Mouse (Mus musculus) Muller cell, postnatal 12 days (primary cell): ENCODE measurements around the gene Gpr15.

Experiments used
- DNase-seq: peaks from one replicate; pipeline ENCODE4 v3.0.0-alpha.2; 2015; ENCODE audit errors: inconsistent ontology term

Gpr15 gene

DNA sequence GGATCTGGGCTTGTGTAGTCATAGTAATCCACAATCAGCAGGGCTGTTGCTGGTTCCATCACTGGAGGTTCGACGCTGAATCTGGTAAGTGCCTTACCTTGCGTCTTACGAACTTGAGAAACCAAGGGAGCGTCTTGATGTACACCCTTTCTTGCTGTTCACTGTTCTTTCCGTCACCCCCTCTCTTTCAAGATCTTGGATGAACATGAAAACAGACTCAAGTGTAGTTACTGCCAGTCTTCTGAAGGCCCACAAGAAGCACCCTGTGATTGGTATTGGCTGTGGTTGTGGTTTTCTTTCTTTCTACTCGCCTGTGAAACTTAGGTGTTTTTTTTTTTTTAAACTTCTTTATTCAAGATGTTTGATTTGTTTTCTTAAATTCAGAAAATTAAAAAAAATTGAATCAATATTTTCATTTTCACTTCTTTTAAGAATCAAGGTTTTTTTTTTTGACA, at the start of gene Gpr15:
Gene Gpr15 (minus strand): TSS at position 405 of the 455 bp plus-strand sequence.
- DNase-seq = no peak

DNA sequence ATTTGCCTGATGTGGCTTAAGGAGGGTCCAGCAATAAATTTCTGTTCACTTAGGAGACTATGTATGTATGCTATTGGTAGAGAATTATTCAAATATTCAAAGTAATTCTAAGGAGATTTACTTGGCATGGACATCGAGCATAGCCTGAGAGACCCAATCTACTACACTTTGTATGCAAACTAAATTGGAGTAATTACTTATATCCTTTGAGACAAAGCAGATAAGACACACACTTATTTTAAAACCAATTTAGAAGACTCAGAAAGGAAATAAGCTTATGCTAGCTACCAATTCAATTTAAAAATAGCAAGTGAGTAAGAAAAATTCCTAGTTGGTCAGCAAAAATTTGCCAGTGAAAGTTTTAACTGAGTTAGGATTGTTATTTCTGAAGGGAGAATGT, 44.2 kb upstream of the Gpr15 start, which contains the start of gene Olfr172:
Gene Olfr172 (minus strand): TSS at position 101 of the 400 bp plus-strand sequence.
- DNase-seq = no peak

DNA sequence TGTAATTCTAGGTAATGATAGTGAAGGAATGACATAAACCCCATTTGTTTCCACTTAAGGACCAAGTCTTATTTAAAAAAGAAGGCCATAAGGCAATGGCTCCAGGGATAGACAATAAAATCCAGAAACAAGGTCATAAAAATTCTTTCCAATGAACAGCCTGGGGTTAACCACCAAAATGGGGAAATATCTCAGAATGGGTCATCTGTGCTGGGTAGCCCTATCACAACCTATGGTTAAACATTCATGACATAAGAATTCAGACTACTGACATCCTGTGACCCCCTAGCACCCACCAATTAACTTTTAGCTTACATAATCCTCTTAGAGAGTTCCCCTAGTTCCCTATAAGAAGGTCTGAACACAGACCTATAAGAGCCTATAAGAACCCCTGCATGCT, 37.3 kb upstream of the Gpr15 start:
- DNase-seq = no peak

DNA sequence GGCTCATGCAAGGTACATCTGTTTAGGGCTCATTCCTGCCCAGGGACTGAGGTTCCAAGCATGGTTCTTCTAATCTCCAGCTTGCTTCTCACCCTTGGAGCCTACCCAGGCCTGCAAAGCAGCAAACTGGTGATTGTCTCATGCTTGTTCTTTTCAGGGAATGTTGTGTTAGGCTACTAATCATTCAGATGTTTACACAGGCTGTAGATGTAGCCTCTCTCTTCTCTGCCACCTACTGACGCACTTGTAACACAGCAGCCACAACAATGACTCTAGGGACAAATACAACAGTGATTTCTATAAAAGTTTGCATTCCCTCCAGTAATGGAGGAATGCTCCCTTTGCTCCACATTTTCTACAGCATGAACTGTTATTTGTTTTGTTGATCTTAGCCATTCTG, 32.4 kb upstream of the Gpr15 start:
- peak; percentile 4 for DNase-seq

DNA sequence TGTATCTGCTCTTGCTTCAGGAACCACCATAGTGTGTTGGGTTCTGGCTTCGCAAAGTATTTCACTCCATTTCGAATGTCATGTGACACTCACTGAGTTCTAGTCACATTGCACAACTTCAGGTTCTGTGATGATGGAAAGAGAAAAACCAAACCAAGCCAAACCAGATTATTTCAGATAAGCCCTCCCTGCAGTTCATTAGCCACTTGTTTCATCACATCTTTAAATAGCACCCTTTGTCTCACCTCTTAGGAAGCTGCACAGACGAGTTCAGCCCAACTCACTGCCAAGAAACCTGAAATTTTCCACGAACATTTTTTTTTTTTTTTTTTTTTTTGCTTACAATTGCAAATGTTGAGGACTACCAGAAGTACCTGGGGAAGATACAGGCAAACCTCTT, 27.8 kb upstream of the Gpr15 start:
- no peak for DNase-seq

DNA sequence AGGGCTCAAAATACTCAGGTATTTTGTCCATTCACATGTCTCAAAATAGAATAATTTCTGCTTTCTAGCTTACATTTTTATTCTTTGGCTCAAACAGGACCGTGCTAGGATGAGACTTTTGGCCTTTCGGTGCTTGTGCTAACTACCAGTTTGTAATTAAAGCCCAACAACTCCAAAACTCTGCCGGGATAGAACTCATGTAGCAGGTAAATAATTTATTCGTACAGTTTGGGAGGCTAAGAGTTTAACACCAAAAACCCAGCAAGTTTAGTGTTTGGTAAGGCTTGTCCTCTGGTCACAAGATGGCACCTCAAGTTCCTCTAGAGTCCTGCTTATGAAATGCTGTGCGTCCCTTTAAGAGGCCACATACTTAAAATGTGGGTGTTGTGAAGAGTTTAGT, 21.9 kb upstream of the Gpr15 start:
- DNase-seq = no peak

DNA sequence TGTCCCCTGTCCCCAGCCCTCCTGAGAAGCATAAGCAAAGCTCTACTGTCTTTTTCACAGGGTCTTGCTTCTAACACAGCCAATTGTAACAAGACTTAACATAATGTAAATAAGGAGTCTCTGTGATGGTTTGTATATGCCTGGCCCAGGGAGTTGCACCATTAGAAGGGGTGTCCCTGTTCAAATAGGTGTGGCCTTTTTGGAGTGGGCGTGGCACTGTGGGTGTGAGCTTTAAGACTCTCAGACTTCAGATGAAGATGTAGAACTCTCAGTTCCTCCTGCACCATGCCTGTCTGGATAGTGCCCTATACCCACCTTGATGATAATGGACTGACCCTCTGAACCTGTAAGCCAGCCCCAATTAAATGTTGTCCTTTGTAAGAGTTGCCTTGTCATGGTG, 19.9 kb upstream of the Gpr15 start:
- DNase-seq = no peak

DNA sequence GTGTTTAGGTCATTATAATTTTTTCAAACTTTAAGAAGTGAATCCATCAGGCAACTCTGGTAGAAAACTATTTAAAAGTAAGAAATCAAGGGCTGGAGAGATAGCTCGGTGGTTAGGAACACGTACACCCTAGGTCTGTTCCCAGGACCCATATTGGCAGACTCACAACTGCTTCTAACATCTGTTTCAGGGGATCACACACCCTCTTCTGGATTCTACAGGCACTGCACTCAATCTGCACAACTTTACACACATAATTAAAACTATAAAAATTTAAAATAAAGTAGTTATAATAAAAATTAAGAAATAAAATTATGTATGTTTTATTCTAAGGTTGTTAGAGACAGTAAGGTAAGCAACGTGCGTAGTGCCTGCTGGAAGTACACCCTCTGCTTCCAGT, 19.3 kb upstream of the Gpr15 start:
- no peak for DNase-seq

DNA sequence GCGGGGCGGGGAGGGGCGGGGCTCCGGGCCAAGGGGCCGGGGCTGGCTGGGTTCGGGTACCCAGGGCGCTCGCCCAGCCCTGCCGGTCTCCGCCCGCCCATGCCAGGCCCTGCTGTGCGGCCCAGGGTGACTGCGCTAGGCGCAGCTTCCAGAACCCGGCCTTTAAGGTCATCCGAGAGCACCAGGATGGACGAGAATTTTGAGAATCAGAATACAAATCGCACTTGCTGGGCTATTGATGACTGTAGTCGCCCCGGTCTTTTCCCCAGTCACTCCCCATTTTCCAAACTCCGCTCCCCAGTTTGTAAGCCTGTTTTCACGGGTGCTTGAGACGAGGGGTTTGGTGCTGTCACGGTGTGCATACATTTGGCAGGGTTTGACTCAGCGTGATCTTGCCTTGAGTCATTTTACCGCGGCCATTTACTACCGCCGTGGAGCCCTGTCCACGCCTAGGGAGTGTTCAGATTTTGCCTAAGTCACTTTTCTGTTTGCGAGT, 9.4 kb upstream of the Gpr15 start:
- no peak for DNase-seq

DNA sequence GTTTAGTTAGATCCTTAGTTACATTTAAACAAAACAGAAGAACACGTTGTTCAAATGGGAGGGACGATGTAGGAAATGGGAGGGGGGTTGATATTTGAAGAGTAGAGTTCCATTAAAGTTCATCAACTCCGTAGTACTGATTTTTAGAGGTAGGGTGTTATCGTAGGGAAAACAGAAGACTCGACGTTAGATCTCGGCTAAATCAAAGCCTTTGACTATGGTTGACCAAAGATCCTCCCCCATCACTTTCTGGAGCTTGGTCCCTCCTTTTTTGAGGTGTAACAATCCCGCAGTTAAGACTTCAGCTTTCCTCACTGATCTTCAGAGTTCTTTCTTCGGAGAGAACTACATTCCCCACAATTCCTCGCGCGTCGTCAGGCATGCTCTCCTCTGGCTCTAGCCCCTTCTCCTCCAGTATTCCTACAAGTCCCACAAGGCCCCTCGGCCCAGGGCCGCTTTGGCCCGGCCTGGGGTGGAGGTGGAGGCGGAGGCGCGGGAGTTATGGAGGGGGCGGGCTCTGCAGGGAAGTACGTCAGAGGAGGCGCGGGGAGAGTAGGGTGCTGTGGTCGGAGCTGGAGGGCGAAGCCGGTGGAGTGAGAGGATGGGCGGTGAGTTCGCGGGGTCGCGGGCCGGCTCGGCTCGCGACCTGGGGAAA, 8.7 kb upstream of the Gpr15 start, which contains the start of gene Cldnd1:
Gene Cldnd1 (plus strand): TSS at position 434 of the 655 bp plus-strand sequence.
- peak; percentile 99 for DNase-seq

DNA sequence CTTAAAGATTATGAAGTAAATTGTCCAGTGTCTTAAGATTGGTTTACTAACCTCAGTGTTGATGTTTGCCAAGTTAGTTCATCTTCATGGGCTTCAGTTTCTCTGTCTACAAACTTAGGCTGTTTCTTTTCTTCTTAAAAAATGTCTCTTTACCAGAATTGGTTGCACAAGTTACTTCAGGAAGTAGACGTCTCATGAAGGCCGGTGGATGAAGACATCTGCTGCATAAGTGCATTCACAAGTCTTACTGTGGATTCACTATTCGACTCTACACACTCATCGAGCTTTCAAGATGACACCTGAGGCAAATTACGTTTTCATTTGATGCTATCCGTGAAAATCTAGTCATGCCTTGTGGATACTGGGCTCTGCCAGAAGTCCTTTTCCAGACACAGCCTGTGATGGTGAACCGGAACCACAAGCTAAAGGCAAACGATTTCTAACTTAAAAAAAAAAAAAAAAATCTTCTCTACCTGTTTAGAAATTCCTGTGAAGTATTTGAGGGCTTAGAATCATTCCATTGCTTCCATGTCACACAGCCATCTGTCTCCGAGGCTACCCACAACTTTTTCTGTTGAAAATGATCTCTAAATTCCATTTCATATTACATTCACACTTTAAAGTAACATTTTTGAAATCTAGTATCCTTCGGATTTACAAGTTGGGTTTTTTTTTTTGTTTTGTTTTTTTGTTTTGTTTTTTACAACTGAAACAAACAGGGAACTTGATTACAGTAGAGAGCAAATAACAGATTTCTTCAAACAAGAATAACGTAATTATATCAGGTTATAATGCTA, 8.0 kb upstream of the Gpr15 start:
- DNase-seq = no peak

DNA sequence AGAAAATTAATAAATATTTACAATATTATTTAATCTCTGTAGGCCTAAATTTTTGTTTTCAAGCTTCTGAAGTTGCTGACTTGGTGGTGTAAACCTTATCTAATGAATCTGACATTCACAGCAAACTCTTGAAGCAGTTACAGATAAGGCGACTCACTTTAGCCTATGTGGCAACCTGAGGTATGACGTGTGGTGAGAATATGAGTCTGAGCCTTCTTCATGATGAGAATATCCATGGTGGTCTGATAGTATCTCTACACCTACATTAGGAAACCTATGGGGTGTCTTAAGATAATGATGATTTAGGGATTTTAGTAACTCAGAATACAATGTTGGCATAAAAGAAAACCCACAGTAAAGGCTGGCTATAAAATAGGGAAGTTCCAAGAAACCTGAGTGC, 3.4 kb upstream of the Gpr15 start:
- no peak for DNase-seq

DNA sequence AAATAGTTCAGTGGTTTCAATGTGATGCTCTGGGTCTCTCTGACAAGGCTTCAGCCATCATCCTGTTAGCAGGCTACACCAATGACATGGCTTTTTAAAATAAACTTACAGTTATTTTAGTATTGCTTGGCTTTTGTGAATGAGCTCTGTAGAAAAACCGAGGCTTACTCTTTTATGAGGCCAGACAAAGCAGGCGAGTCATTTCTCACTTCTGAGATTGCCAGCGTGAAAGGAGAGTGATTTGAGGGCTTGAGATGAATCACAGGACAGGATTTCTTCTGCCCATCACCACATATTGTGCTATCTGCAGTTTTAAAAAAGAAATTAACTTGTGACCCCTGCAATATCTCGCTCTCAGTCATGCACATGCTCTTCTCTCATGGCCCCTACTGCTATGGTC, 3.9 kb downstream of the Gpr15 start:
- DNase-seq = peak; percentile 17

DNA sequence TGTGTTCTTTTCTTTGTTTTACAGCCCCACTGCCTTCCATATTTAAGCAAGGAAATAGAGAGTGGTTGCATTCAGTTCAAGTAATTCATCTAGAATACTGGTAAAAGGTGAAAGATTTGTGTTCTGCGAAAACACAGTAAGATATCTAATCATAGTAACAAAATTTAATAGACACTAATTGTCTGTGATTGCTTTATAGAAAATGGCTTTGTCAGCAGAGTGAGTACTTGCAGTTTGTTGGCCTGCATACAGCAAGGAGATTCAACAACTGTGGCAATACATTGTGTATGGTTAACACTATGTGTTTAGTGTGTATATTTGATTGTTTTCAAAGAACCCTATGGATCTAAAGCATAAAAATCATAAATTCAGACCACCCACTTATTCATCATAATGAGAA, 5.7 kb downstream of the Gpr15 start:
- DNase-seq = no peak

DNA sequence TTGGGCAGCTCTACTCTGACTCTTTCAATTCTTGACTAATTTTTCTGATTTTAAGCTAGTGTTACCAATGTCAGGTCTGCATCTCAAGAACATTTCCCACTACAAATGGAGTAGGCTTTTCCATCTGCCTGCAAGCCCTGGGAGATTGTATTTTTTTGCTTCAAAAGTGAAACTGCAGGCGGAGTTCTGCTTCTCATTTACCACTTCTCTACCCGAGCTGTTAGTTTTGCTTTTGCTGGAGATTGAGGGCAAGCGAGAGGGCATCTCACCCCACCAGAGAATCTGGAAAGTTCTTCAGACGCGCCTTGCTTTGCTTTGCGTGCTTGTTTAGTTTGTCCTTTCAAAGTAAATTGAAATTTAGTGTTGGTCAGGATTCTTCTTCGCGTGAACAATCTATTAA, 6.6 kb downstream of the Gpr15 start:
- no peak for DNase-seq

DNA sequence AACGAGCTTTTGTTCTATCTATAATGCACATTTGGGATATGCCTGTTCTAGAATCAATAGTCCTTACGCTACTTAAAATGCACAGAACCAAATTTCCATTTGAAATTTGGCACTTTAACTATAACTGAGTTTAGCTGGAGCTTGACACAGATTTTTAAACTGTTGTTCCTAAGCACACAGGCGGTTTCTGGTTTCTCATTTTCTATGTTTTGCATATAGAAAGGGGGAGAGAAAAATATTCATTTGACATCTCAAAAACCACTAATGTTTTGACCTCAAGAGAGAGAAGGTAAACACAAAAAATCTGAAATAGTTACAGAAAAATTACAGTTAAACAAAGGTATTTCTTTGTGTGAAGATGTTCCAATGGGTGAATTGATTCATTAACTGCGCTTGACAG, 9.3 kb downstream of the Gpr15 start:
- no peak for DNase-seq

DNA sequence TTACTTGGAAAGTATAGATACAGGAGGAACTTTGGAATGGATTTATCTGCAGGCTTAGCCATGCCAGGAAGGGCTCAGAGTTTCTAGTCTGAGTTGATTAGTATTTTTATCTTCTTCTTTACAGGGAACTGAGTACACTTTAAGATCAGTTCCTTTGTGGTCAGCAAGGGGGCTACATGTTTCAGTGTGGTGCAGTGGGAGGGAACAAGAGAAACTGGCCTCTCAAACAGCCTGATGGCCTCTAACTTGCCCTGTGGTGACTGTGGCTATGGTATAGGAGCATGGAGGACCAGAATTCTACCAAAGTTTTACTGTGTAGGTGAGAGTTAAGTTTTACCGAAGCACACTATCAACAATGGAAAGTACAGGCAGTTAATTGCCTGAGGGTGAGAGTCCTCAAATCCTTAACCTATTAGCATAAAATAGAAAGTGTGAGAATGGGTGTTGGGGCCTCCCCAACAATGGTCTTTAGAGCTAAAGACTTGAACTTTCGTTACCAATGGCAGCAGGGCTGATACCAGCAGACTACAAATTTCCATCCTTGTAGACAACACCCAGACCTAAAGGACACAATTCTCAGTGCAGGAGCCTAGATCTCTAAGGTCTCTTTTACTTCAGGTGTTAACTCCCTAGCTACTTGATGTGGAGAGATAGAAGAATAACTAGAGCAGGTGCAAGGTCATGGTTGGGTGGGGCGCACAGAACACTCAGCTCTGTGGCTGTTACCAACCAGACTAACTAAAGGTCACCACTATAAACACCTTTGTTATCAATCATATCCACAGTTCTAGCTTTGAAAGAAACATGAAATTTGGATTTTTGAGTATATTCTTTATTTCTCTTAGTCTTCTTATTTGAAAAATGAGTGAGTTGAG, 10.0 kb downstream of the Gpr15 start:
- DNase-seq = no peak

DNA sequence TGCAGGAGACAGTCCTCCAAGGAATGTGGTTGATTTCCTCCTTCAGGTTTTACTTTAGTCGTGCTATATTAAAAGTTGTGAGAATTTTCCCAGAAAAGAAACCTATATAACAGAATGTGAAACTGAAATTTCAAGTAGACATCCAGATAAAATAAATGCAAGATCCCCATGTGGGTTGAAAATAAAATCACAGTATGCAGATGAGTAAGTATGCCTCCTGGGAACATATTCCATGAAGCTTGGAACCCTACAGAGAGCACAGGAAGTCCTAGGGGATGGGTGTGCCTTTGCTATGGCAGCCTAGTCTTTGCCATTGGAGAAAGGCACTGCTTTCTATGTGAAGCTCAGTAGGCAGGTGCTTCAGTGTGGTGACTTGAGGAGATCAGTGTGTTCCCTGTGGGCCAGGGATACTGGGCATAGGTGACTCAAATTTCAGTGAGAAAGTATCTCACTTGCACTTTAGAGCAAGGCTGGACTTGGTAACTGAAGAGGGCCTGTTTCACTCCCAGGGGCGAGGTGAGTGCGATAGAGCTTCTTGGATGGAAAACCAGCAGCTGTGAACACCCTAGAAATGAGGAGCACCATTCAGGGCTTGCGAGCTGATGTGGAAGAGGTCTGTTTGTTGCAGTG, 11.5 kb downstream of the Gpr15 start:
- no peak for DNase-seq

DNA sequence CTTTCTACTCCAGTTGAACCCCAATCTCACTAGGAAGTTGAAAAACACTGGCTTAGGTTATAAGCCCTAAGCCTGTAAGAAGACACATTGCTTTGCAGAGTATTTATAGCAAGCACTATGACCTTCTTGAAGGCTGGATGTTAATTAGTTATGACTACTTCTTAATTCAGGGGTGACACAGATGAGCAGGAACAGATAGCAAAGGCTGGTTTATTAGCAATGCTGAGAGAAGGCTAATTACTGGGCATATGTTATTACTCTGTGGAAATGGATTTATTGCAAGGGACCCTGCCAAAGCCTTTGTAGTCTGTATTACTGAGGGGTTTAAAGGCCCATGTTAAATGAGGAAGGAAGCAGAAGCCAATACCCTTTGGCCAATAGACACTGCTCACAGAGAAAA, 13.9 kb downstream of the Gpr15 start:
- no peak for DNase-seq

DNA sequence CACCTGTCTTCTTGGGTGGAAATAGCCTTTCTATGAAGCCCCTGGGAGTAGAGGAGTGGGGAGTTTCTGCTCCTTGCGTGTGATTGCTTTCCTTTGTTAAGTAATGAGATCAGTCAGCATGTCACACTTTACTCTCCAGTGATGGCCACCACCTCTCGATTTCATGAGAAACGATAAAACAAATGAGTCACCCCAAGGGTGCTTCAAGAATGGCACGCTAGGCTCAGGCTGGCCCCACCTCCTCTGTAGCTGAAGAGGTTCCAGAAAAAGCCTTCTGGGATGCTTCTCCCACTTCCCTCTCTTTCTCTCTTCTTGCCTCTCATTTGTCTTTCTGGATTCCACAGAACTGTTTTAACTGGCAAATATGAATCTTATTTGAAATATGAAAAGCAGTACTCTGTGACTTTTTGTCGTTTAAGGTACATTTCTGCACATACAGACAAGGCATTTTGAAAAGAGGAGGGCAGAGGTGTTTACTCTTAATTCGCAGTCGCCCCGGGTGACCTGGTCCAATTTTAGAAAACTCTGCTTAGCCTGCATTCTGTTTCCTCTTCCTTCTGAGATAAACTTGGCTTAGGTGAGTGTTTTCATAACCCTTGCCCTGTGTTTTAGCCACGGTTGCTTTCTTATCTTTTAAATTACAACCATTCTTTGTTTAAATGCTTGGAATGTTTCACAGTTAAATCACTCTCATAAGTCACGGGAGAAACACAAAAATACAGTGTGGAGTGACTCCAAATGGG, 15.3 kb downstream of the Gpr15 start:
- peak; percentile 17 for DNase-seq
